Mouse (Mus musculus) heart, adult 18-20 months (tissue): ENCODE results near the gene Clip2. TPM values are rescaled to one million over a fixed set of nuclear protein-coding genes. Genes with fewer than 3 reads are reported as not detected.
"Not testable (repeated sequence)": the region's sequence is repeated elsewhere in the genome, so short reads cannot be mapped to it uniquely, and the experiment has no call there.

ENCODE experiments used
- DNase-seq, 2 experiments: peaks; one replicate each; pipeline ENCODE4 v3.0.0; 2021 to 2022; ENCODE audit warnings: mixed read lengths in 1 of 2
- total RNA-seq, 2 experiments: library from RNA; stranded (reverse); gene quantifications; 2 replicates each; pipeline ENCODE4 v1.2.3; 2021

The Clip2 gene
- total RNA-seq, 2 experiments from 2014 or later = 5.8 TPM

- peak in 1 of 2 experiments; percentile 43 for DNase-seq
These were observed 62.7 kb downstream of the Clip2 start for GRCm38 (mm10) chr5:134489583-134489982.

DNA sequence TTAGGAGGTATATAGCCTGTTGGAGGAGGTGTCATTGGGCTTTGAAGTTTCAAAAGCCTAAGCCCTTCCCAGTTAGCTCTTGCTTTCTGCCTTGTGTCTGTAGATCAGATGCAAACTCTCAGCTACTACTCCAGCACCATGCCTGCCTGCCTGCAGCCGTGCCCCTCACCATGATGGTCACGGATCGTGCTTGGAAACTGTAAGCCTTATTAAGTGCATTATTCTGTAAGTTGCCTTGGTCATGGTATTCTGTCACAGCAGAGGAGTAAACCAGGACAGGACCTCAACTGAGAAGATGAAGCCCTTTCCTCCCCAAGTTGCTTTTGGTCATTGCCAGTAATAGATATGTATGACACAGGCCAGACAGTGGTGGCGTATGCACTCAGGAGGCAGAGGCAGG is 63.6 kb downstream of the Clip2 start:
- DNase-seq = no peak

DNA sequence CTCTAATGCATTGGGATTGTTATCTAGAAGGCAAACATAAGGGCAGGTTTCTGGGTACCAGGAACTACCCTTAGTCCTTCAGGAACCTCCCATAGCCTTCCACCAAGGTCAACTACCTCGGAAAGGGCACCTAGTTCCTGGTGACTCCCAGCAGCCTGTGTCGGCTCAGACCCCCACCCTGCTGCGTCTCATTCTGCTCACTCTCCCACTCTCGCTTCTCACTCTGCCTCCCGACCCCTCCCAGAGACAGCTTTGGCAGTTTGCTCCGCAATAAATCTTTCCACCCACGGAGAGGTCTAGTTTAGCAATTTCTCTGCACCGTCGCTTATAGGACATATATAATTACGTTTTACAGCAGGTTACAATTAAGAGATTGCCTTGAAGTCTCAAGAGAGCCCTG is 64.2 kb downstream of the Clip2 start:
- DNase-seq = no peak

DNA sequence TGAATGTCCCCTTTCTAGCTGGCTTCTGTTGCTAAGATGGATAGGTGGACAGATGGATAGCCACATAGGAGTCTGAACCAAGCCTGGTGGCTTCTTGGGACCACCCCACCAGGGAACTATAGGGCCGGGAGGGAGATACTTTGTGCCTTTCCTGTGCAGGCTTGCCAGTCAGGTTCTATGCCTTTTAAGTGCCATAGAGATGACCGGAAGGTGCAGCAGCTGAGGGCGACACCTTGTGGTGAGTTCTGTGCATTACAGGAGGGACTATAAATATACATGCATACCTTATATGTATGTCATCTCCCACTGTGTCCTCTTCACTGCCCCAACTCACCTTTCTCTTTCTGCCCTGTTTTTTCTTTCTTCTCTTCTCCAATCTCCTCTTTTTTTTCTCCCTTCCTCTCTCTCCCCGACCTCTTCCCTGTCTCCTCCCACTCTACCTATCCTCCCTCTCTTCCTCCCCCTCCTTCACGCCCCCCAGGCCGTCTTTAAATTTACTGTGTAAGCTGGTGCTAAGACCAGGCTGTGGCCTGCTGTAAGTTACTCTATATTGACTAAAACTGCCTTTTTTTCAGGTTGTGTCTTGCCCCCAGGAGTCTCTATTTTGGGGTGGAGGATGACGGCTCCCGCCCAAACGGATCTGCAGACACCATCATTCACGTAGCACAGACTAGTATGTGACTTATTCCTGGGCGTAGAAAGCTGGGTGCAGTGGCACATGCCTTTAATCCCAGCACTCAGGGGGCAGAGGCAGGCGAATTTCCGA is 66.2 kb downstream of the Clip2 start:
- DNase-seq = peak; percentile 59 to 76

GRCm38 (mm10) chr5:134485183-134485730 is 67.0 kb downstream of the Clip2 start:
- no peak for DNase-seq

DNA sequence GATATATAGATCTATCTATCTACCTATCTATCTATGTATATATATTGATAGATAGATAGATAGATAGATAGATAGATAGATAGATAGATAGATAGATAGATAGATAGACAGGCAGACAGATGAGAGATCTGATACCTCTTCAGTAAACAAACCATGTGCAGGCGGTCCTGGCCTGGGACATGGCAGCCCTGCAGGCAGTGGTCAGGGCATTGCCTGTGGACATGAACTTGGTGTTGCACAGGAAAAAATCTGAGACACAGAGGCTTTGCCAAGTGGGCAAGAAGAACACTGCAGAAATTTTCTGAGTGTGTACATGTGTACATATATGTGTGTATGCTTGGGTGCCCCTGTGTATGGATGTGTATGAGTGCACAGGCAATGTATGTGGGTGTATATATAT is 68.9 kb downstream of the Clip2 start:
- no peak for DNase-seq

GRCm38 (mm10) chr5:134482331-134482730 is 69.9 kb downstream of the Clip2 start:
- DNase-seq = no peak

- not testable (repeated sequence) for DNase-seq
These were observed 73.3 kb downstream of the Clip2 start for GRCm38 (mm10) chr5:134478886-134479285.

GRCm38 (mm10) chr5:134475686-134476085 is 76.5 kb downstream of the Clip2 start:
- DNase-seq = not testable (repeated sequence)

- DNase-seq = no peak
These were observed 77.1 kb downstream of the Clip2 start for GRCm38 (mm10) chr5:134475006-134475605.

DNA sequence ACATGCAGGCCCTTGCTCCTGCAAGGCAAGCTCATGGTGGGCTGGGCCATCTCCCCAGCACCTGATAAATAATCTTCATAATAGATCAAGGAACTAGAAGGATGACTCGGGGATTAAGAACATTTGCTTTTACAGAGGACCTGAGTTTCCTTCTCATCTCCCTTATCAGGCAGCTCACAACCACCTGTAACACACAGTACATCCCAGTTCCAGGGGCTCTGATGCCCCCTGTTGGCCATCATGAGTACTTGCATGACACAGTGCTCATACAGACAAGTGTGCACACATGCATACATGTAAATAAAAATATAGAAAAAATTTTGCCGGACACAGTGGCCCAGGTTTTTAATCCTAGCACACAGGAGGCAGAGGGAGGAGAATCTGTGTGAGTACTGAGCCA is 78.3 kb downstream of the Clip2 start:
- DNase-seq = no peak

- DNase-seq = no peak
These were observed 81.6 kb downstream of the Clip2 start for GRCm38 (mm10) chr5:134470538-134471169.

- no peak for DNase-seq
These were observed 82.6 kb downstream of the Clip2 start for GRCm38 (mm10) chr5:134469559-134470150.

DNA sequence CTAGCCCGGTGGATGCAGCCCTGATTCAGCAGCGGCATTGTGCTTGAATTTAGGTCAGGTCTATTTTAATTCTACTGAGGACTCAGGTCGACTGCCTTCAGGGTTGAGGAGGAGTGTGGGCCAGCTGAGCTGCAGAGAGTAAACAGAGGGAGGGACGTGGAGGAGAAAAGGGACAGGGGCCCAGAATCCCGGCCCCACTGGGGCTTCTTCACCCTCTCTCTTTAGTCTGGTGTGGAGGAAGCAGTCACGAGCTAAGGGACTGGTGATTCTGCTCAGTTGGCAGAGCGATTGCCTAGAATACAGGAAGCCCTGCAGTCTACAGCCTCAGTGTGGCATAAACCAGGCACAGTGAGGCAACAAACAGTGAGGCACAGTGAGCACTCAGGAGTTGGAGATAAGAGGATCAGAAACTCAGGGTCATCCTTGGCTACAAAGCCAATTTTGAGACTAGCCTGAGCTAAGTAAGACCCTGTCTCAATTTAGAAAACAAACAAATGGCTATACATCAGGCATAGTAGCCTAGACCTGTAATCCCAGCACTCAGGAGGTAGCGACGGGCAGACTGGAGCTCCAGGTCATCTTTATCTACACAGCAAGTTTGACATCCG is 84.0 kb downstream of the Clip2 start:
- DNase-seq = no peak

DNA sequence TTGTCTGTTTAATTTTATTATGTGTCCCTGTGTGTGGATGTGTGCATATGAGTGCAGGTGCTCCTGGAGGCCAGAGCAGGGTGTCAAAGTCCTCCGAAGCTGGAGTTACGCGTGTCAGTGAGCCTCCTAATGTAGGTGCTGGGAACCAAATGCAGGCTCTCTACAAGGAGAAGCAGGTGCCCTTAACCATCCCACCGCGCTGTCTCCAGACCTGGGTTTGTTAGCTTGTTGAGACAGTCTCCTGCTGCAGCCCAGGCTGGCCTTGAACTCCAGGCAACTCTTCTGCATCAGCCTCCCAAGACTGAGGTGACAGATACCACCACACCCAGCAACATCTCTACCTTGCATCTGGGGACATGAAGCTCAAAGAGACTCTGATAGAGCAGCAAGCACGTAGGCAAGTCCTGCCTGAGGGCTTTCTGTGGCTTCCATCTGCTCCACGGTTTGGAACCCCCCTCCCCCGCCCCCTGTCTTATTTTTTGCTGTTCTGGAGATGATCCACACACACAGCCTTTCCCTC is 85.1 kb downstream of the Clip2 start:
- DNase-seq = no peak

DNA sequence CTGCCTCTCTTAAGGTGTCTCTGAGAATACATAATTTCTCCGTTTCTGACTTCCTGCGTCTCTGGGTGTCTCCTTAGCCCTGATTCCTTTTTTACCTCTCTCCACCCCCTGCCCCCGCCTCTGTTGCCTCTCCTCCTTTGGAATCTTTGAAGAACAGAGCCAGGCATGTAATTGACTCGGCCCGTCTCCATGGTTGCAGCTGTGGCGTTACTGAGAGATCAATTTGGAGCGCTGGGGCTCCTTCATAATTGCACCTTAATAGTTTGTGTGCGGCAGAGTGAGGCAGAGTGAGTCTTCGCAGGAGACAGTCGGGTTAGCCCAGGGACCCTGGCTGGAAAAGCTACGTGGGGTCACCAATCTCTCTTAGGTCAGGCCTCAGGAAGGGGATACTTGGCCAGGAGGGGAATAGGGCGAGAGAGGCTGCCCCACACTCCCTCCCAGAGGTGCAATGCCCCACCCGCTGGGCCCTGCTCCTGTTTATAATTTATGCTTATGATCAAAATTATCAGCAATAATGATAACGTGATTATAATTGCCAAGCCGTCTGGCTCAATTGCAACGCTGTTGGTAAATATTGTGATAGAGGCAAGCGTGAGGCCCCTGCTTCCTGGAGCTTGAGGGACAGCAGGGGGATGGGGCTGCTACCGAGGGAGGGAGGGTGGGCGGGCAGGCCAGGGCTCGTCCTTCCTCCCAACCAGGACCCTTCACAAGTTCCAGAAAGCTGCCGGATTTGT is 85.8 kb downstream of the Clip2 start:
- no peak for DNase-seq

GRCm38 (mm10) chr5:134465197-134465596 is 87.0 kb downstream of the Clip2 start:
- no peak for DNase-seq

DNA sequence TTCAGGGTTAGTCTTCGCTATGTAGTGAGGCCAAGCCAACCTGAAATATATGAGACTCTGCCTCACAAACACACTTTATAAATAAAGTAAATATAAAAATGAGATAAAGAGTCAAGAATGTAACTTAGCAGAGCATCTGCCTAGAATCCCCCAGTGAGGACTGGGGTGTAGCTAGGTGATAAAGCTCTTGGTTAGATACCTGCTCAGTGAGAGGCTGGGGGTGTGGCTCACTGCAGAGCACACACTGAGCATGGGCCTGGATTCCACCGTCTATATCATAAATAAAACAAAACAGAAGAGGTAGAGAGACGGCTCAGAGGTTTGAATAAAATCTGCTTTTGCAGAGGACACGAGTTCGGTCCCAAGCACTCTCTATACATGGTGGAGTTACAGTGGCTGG is 88.0 kb downstream of the Clip2 start:
- no peak for DNase-seq

DNA sequence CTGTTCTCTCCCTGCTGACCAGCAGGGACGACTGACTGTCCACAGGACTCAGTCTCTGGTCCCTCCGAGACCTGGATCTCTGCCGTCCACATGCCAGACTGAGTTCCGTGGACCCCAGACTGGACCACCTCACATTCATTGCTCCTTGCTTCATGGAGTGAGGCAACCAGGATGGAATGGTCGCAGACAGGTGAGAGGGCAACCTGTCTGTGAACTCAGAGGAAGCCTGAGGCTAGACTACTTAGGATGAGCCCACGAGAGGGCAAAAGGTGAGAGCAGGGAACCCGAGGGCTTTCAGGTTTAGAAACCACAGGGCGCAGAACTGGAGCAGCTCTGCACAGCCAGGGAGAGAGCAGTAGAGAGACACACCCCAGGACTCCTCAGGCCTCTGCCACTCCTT is 89.5 kb downstream of the Clip2 start:
- DNase-seq = no peak

- no peak for DNase-seq
These were observed 89.9 kb downstream of the Clip2 start for GRCm38 (mm10) chr5:134462316-134462715.

- DNase-seq = no peak
These were observed 91.7 kb downstream of the Clip2 start for GRCm38 (mm10) chr5:134460546-134460945.
